Mouse (Mus musculus) thymus, adult 2 months (tissue): ENCODE measurements around the gene Fam228a.

Experiments used
- CTCF ChIP-seq: fragments of 200-500 bp; IDR thresholded peaks from 2 replicates; pipeline ENCODE4 v1.5.1; 2012; ENCODE audit warnings: mild to moderate bottlenecking, control low read depth, low read length, moderate library complexity, borderline replicate concordance; ENCODE audit not compliant: control insufficient read depth, poor library complexity, insufficient read depth; ENCODE audit errors: extremely low read depth
- POLR2A ChIP-seq: fragments of 200-500 bp; IDR thresholded peaks from 2 replicates; pipeline ENCODE4 v1.6.1; 2012; ENCODE audit warnings: mild to moderate bottlenecking, low read length, control low read depth, moderate library complexity; ENCODE audit not compliant: control insufficient read depth, poor library complexity, insufficient read depth; ENCODE audit errors: extremely low read depth

- TF ChIP-seq CTCF (no peak), POLR2A (no peak)
These were observed 58.3 kb downstream of the Fam228a start for GRCm38 (mm10) chr12:4679971-4680370.
